Comparison of ENCODE assay signal across 9 mouse cellular contexts in genomic region chr2:158612671-158613250, GRCm38 (mm10). TPM values are rescaled to one million over a fixed set of nuclear protein-coding genes. Genes with fewer than 3 reads are reported as not detected.
DNase-seq lines count a peak whose midpoint lies in the region; ATAC-seq and TF ChIP-seq lines count a peak whose summit lies in the region.
"Had no signal": no experiment of that assay in that cellular context is flagged by ENCODE, and none has a peak within 500 bp of the region (broad histone marks: within the 10 kb centered on the region; RNA-seq: fewer than 3 reads in every experiment).

No protein-coding gene starts in this region.

- peaks cover 64% of the 10 kb centered on the region for H3K4me1 ChIP-seq in forebrain, embryonic 10.5 days
- peaks cover 36% of the 10 kb centered on the region for H3K4me1 ChIP-seq in hindbrain, embryonic 12.5 days
- H3K4me1 ChIP-seq in neural tube, embryonic 13.5 days (replicated peaks), result peaks cover 52% of the 10 kb centered on the region

- no peak overlapping the region for H3K27ac ChIP-seq in left cerebral cortex, adult 2 months
- no peak overlapping the region for H3K27ac ChIP-seq in forebrain, embryonic 10.5 days
- peak overlapping the region; percentile 77; the same call in 1 of the 2 replicates for H3K27ac ChIP-seq in hindbrain, embryonic 12.5 days
- H3K27ac ChIP-seq in neural tube, embryonic 13.5 days (replicated peaks), result peak overlapping the region; percentile 95
- H3K27ac ChIP-seq: limb, embryonic 13.5 days had no signal

- H3K4me2 ChIP-seq in hindbrain, embryonic 12.5 days (replicated peaks), result peak overlapping the region; percentile 52
- H3K4me2 ChIP-seq in neural tube, embryonic 13.5 days, result peak overlapping the region; percentile 59
- H3K4me2 ChIP-seq: limb, embryonic 13.5 days had no signal

- no peak for DNase-seq in left cerebral cortex, adult 2 months (ENCODE audit: extremely low spot score in 1 of 2, low spot score in 2 of 2)
- no peak for DNase-seq in left cerebral cortex, postnatal 14 days (ENCODE audit: low spot score in 2 of 2)
- peak; percentile 46 for DNase-seq in forebrain, embryonic 10.5 days (ENCODE audit: extremely low spot score, low spot score)
- DNase-seq in gastrocnemius, postnatal 14 days, result no peak
- DNase-seq in c-Kit-positive CD71-positive TER-119-positive erythroid progenitor cells, embryonic 14.5 days (ENCODE audit: low spot score), result no peak

- no peak for ATAC-seq in hindbrain, embryonic 12.5 days (ENCODE audit: low FRiP score)
- no peak for ATAC-seq in neural tube, embryonic 13.5 days (ENCODE audit: low read depth)

- H3K27me3 ChIP-seq in forebrain, embryonic 10.5 days (ENCODE audit: poor library complexity, severe bottlenecking), result peaks cover 100% of the 10 kb centered on the region
- H3K27me3 ChIP-seq in hindbrain, embryonic 12.5 days, result peaks cover 99% of the 10 kb centered on the region
- peaks cover 98% of the 10 kb centered on the region for H3K27me3 ChIP-seq in neural tube, embryonic 13.5 days

- no peaks in the 10 kb centered on the region for H3K9me3 ChIP-seq in forebrain, embryonic 10.5 days
- H3K9me3 ChIP-seq in hindbrain, embryonic 12.5 days (replicated peaks), result no peaks in the 10 kb centered on the region
- H3K9me3 ChIP-seq in neural tube, embryonic 13.5 days, result no peaks in the 10 kb centered on the region
- H3K9me3 ChIP-seq: limb, embryonic 13.5 days had no signal

- intact Hi-C loops in left cerebral cortex, adult 2 months (cut with DNase I), result loop anchor here (5.0 kb wide), 1 partner anchor 60 kb away; no protein-coding TSS in a partner anchor
- intact Hi-C loops in left cerebral cortex, postnatal 14 days (cut with DNase I), result loop anchor here (5.0 kb wide), 1 partner anchor 60 kb away; no protein-coding TSS in a partner anchor
- intact Hi-C loops in gastrocnemius, postnatal 14 days (cut with DNase I; ENCODE audit: low total_unique reads), result no loop called here

- no peak for TF ChIP-seq CTCF in left cerebral cortex, adult 2 months (IDR thresholded peaks at IDR 0.05)

- H3K9ac ChIP-seq in hindbrain, embryonic 12.5 days, result peak overlapping the region; percentile 69
- H3K9ac ChIP-seq in neural tube, embryonic 13.5 days, result peak overlapping the region; percentile 87
- H3K9ac ChIP-seq: limb, embryonic 13.5 days had no signal

- 2% methylated on average over 10 of the region's 10 CpGs for WGBS in forebrain, embryonic 10.5 days
- 7% methylated on average over 10 of the region's 10 CpGs for WGBS in hindbrain, embryonic 12.5 days
- WGBS in neural tube, embryonic 13.5 days, result 2% methylated on average over 10 of the region's 10 CpGs

- peak overlapping the region; percentile 11 for H3K4me3 ChIP-seq in left cerebral cortex, adult 2 months
- peak overlapping the region; percentile 42; the same call in 1 of the 2 replicates for H3K4me3 ChIP-seq in forebrain, embryonic 10.5 days
- H3K4me3 ChIP-seq in hindbrain, embryonic 12.5 days, result peak overlapping the region; percentile 49
- H3K4me3 ChIP-seq in neural tube, embryonic 13.5 days, result peak overlapping the region; percentile 50
- H3K4me3 ChIP-seq: limb, embryonic 13.5 days had no signal

- no peaks in the 10 kb centered on the region for H3K36me3 ChIP-seq in forebrain, embryonic 10.5 days (replicated peaks)
- H3K36me3 ChIP-seq in hindbrain, embryonic 12.5 days, result no peaks in the 10 kb centered on the region
- no peaks in the 10 kb centered on the region for H3K36me3 ChIP-seq in neural tube, embryonic 13.5 days
- H3K36me3 ChIP-seq: limb, embryonic 13.5 days had no signal

RNA-seq across cellular contexts. Expression of gene Slc32a1, which starts 2.2 kb away (rescaled TPM):
- 10 to 100 TPM; 83.5 to 97.2 TPM for total RNA-seq in left cerebral cortex, adult 2 months (2021)
- total RNA-seq in left cerebral cortex, postnatal 14 days (2021), result 10 to 100 TPM; 89.6 to 100.0 TPM
- polyA plus RNA-seq in forebrain, embryonic 10.5 days (2016; fragmentation: Nextera tagmentation; extraction: Ambion mirVana), result 0.14 and 0.47 TPM in 2 replicates
- polyA plus RNA-seq in hindbrain, embryonic 12.5 days (2016; fragmentation: Nextera tagmentation; extraction: Ambion mirVana), result 3.5 and 4.3 TPM in 2 replicates
- 6.2 and 7.4 TPM in 2 replicates for polyA plus RNA-seq in neural tube, embryonic 13.5 days (2015; fragmentation: Nextera tagmentation; extraction: Ambion mirVana)
- not detected for total RNA-seq in gastrocnemius, postnatal 14 days (2021)
- polyA plus RNA-seq: inflammation-experienced regulatory T-cells, adult 6 months; limb, embryonic 13.5 days had no signal

RNA-seq across cellular contexts. Expression of gene Actr5, which starts 11.9 kb away (rescaled TPM):
- 10 to 100 TPM; 11.0 to 12.4 TPM for total RNA-seq in left cerebral cortex, adult 2 months (2021)
- total RNA-seq in left cerebral cortex, postnatal 14 days (2021), result 10 to 100 TPM in 1 of 2 experiments, 1 to 10 TPM in 1; 9.1 to 10.1 TPM
- polyA plus RNA-seq in forebrain, embryonic 10.5 days (2016; fragmentation: Nextera tagmentation; extraction: Ambion mirVana), result 14.1 and 17.0 TPM in 2 replicates
- polyA plus RNA-seq in hindbrain, embryonic 12.5 days (2016; fragmentation: Nextera tagmentation; extraction: Ambion mirVana), result 21.1 and 23.7 TPM in 2 replicates
- polyA plus RNA-seq in neural tube, embryonic 13.5 days (2015; fragmentation: Nextera tagmentation; extraction: Ambion mirVana), result 10.5 and 11.1 TPM in 2 replicates
- total RNA-seq in gastrocnemius, postnatal 14 days (2021), result 1 to 10 TPM; 3.2 to 4.1 TPM

RNA-seq across cellular contexts. Expression of gene Ppp1r16b, which starts 52.4 kb away (rescaled TPM):
- total RNA-seq in left cerebral cortex, adult 2 months (2021), result 100 to 1,000 TPM; 135 to 138 TPM
- total RNA-seq in left cerebral cortex, postnatal 14 days (2021), result 10 to 100 TPM; 74.2 to 76.5 TPM
- 2.2 and 2.3 TPM in 2 replicates for polyA plus RNA-seq in forebrain, embryonic 10.5 days (2016; fragmentation: Nextera tagmentation; extraction: Ambion mirVana)
- 3.7 and 3.8 TPM in 2 replicates for polyA plus RNA-seq in hindbrain, embryonic 12.5 days (2016; fragmentation: Nextera tagmentation; extraction: Ambion mirVana)
- polyA plus RNA-seq in neural tube, embryonic 13.5 days (2015; fragmentation: Nextera tagmentation; extraction: Ambion mirVana), result 9.8 and 9.9 TPM in 2 replicates
- 1 to 10 TPM; 7.5 to 8.8 TPM for total RNA-seq in gastrocnemius, postnatal 14 days (2021)

Comparison
In these comparisons a context has a peak if more than half of its experiments do, and no peak if none do; other contexts are left out.
1. H3K27ac ChIP-seq: peak in hindbrain, embryonic 12.5 days (single experiment) and neural tube, embryonic 13.5 days (single experiment); none in left cerebral cortex, adult 2 months (single experiment) and forebrain, embryonic 10.5 days (single experiment).
2. RNA of gene Slc32a1, which starts 2.2 kb away (total RNA-seq): 89.6 to 100.0 TPM in left cerebral cortex, postnatal 14 days and 83.5 to 97.2 TPM in left cerebral cortex, adult 2 months; not detected in gastrocnemius, postnatal 14 days; every median in the first group is over 10 times any median in the second.
3. RNA of gene Ppp1r16b, which starts 52.4 kb away (total RNA-seq): 135 to 138 TPM in left cerebral cortex, adult 2 months and 74.2 to 76.5 TPM in left cerebral cortex, postnatal 14 days; 7.5 to 8.8 TPM in gastrocnemius, postnatal 14 days; every median in the first group is over 4 times any median in the second.
4. Peak in every context shown above with its lines, with median percentiles within 50 percentile points of each other: H3K4me3 ChIP-seq.